Mouse (Mus musculus): ENCODE measurements at regions not wholly inside any gene's neighbourhood (a gene's known extent, or its start where the extent isn't known, plus 50 kb on each side); places are given as distances from the start of the nearest gene placed in this dataset.

DNA sequence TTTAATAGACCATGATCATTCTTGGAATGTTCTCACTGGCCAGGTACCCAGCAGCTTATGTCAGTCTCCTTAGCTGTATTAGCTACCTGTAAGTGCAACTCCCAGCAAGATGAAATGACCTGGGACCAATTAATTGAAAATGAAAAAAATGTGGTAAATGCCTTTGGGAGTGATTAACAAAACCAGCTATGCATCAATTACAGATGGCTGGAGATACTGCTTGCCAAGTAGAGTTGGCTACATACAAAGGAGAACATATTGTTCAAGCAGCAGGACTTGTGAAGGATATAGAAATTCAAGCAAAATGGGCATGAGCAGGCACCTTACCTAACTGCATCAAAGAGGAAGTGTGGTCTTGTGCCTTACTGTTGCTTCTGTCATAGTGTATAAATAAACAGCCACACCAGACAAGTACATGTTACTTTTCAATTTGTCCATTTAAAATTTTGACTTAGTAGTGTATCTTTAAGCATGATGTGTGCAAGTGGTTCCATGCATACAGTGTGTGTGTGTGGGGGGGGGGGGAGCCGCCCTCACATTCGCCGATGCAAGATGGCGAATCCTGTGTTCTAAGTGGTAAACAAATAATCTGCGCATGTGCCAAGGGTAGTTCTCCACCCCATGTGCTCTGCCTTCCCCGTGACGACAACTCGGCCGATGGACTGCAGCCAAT lies 307.0 kb downstream of the Pcdh17 start:
- peak in 1 of 2 experiments; percentile 3 for DNase-seq (ENCODE audit: extremely low spot score in 1 of 2, low spot score in 2 of 2)

DNA sequence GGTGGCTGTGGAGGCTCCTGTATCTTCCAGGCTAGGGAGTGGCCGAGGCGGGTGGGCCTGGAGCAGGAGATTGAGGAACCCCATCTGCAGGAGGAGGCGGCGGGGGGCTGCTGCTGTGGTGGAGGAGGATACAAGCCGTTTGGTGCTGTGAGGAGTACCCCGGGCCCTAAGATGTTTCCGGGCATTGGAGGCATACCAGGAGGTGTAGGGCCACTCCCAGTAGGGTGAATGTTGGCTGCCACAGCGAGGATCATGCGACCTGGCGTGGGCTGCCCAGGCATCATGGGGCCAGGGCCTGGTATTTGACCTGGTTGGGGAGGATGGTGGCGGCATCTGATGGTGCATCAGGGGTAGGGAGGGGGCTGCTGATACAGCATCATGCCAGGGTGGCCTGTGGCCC lies 314.2 kb downstream of the Pcdh17 start:
- intact Hi-C loops (cut with DNase I) = no loop called here
- no peak for DNase-seq (ENCODE audit: extremely low spot score in 1 of 2, low spot score in 2 of 2)

More for the DNA sequence above, 307.0 kb downstream of the Pcdh17 start:
- intact Hi-C loops (cut with DNase I) = no loop called here

- no peak for DNase-seq (ENCODE audit: extremely low spot score in 1 of 2, low spot score in 2 of 2)
- intact Hi-C loops (cut with DNase I) = no loop called here
Measured at GRCm38 (mm10) chr14:84793157-84793556, 349.8 kb downstream of the Pcdh17 start.

- intact Hi-C loops (cut with DNase I) = no loop called here
- no peak for DNase-seq (ENCODE audit: extremely low spot score in 1 of 2, low spot score in 2 of 2)
Measured at GRCm38 (mm10) chr14:84800925-84801324, 357.6 kb downstream of the Pcdh17 start.

GRCm38 (mm10) chr14:84802640-84803039 lies 359.3 kb downstream of the Pcdh17 start:
- no peak for DNase-seq (ENCODE audit: extremely low spot score in 1 of 2, low spot score in 2 of 2)
- intact Hi-C loops (cut with DNase I) = no loop called here
